Mouse (Mus musculus): ENCODE data around the gene Plcd4.
A peak's percentile ranks its signal among the peaks of the same experiment; 100 is the strongest.
"Not testable (repeated sequence)": the region's sequence is repeated elsewhere in the genome, so short reads cannot be mapped to it uniquely, and the experiment has no call there.

Plcd4 gene

DNA sequence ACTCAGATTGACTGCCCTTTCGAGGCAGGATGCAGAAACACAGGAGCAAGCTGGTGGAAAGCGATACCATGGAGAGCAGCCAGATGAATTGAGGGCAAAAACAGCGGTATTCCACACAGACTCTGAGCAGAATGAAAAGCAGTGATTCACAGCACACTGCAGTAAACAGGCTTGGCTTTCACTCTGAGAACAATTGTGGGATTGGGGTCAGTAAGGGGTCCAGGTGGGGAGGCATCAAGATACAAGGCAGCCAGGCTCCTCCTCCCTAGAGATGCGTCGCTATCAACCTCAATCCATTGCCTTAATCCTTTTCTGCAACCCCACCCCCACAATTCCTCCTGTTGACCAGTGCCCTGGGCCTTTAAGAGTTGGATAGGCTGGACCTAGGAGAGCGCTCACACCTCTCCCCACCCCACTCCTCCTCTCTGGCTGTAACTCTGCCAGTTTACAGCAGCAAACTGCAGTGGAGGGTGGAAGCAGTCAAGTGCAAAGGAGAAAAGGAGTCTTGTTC lies at the start of gene Plcd4:
Plcd4 (plus strand) TSS at position 438 of the 511 bp plus-strand sequence.
- DNase-seq = peak; percentile 18 to 22

DNA sequence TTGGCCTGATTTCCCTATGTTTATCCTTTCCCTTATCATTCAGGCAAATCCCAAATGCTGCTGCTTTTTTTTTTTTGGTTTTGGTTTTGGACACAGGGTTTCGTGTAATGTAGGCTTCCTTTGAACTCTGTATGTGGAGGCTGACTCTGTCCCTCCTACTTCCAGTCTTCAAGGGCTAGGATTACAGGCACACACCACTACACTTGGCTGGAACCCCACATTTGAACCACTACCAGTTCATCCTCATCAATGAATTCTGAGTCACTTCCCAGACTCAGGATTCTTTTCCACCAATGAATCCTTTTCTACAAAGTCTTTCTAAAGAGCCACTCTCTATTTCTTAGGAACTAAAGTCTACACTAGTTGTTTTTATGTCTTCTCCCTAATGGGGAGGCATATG lies 41.6 kb upstream of the Plcd4 start:
- no peak for DNase-seq

DNA sequence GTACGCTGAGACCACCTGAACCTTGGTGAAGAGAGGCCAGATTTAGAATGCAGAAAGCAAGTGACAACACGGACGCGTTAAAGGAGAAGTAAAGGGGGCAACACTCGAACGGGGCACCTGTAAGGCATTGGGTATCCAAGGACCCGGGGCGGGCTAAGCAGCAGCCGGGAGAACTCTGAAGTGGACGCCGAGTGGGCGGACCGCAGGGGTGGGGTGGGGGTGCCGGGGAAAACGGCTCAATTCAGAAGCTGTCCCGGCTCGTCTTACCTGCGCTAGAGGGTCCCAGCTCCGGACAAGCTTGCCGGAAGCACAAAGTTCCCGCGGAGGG lies 37.3 kb upstream of the Plcd4 start:
- no peak for DNase-seq

DNA sequence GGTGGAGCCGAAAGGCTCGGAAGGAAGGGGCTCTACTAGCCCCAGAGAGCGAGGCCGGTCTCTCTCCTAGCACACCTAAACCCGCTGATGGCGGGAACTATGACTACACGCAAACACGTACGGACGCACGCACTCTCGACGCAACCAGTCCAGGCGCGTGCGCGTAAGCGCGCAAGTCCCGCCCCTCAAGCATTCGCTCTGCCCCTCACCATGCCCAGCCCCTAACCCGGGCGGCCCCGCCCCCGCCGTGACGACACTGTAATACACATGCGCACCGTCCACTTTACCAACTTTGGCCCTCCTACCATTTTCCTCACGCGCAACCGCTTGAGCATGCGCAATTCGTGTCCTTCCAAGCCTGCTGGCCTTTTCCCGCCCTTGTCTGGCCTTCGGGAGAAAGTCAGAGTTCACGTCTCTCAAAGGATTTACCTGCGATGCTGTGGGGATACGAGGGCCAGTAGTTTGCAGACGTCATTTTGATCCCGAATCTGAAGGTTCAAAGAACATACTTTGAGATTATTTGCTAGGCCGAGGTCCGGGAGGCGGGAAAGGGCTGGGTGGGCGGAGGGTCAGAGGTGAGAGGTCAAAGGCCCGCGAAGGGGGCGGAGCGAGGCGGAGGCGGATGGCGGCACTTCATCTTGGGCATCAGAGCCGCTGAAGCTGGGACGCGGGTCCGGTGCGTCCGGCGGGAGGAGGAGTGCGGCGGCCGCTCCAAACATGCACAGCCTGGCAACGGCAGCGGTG lies 36.8 kb upstream of the Plcd4 start, which contains the start of gene Cnot9:
Cnot9 (plus strand) TSS at position 338 of the 744 bp plus-strand sequence.
- DNase-seq = peak; percentile 100

DNA sequence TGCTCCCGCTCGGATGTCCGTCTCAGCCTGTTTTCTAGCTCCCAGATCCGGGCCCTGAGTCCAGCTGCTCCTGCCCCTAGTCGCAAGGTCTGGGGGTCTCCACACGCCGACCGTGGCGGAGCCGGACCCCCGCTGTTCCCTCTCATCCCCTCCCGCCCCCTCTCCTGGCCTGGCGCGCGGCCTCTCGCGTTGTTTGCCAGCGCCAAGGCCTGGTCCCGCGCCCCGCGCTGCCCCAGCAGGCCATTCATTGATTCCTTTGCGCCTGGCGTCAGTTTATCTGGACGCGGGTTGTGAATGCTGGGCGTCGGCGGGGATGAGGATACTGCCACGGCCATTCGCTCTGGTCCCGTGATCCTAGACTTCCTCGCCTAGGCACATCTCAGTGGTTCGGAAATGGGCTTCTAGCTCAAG lies 36.2 kb upstream of the Plcd4 start:
- peak in 1 of 2 experiments; percentile 42 for DNase-seq

DNA sequence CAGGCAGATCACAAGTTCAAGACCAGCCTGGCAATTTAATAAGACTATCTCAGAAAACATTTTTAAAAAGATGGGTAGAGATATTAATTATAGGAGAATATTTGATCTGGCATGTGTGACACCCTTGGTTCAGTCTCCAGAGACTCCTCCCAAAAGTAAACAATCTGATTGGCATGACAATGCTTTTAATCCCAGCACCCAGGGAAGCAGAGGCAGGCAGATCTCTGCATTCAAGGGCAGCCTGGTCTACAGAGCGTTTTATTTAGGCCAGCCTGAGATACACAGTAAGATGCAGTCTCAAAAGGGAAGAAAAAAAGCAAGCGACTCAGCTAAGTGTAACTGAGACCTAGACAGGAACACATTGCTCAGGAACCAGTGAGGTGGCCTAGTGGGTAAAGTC lies 34.9 kb upstream of the Plcd4 start:
- no peak for DNase-seq

DNA sequence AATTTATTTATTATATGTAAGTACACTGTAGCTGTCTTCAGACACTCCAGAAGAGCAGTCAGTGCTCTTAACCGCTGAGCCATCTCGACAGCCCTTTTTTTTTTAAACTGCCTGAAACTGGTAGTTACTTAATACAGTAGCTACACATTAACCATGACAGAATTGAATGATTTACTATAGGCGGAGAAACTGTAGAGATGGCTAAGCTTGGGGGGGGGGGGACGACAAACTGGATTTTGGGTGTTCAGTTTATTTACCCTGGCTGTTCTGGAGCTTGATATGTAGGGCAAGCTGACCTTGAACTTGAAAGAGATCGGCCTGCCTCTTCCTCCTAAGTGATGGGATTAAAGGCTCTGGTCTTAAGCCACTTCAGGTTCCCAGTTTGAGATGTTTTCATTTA lies 31.4 kb upstream of the Plcd4 start:
- no peak for DNase-seq

DNA sequence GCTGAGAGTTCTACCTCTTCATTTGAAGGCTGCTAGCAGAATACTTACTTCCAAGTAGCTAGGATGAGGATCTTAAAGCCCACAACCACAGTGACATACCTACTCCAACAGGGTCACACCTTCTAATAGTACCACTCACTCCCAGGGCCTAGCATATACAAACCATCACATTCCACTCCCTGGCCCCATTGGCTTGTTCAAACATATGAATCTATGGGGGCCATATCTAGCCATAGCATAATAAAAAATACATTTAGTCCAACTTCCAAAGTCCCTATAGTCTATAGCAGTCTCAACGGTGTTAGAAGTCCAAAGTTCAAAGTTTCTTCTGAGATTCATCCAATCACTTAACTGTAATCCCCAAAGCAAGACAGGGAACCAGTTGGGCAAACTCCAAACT lies 29.7 kb upstream of the Plcd4 start:
- DNase-seq = not testable (repeated sequence)

DNA sequence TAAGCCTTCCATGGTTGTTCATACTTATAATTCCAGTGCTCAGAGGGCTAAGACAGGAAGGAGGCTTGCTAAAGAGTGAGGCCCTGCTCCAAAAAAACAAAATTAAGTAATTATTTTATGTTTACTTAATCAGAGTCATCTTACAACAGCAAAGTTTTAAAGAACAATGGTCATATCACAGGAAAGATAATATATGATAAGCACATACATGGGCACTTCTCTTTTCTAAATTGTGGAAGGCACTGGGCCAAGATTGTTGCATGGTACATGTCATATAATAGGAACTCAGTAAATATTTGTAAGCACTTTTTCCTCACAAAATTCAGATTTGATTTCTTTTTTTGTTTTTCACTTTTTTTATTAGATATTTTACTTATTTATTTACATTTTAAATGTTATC lies 22.8 kb upstream of the Plcd4 start:
- no peak for DNase-seq

DNA sequence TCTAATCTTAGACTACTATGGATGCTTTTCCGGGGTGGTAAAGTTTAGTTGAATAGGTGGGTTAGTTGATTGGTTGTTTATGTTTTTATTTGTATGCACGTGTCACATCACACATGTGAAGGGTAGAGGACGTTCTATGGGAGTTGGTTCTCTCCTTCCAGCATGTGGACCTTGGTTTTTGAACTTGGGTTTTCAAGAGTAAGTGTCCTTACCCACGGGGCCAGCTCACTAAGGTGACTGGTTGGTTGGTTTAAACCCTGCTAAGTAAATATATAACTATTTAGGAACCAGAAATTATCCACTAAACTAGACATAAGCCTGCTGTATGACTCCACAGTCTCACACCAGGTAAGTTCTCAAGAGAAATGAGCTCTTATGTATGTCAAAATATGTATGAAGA lies 17.9 kb upstream of the Plcd4 start:
- no peak for DNase-seq

DNA sequence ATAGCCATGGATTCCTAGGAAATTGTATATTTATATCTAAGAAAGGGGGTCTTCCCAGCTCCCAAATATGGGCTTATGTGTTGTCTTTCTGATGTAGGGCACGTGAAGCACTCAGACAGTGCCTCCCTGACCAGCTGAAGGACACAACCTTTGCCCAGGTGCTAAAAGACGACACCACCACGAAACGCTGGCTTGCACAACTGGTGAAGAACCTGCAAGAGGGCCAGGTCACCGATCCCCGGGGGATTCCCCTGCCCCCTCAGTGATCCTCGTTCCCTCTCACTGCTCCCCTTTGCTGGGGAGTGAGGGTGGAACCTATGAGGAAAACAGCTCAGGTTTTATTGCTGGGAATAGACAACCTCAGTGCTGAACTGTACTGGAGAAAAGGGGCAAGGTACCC lies 14.1 kb upstream of the Plcd4 start:
- no peak for DNase-seq

DNA sequence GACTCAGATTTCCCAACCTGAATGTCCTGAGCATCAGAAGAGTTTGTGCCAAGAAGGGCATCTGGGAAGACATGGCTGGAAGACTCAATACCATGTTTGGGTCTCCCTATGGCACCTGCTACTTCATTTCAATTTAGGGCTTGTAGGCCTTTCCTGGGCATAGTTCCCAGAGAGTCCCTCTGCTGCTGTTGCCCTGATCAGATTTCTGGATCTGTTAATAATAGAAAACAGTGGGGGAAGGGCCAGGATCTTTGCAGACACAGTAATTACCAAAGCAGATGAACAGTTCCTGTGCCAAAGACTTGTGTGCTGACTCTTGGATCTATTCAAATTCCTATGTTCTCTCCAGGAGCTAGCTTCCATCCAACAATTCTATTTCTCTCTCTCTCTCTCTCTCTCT lies 4.0 kb upstream of the Plcd4 start:
- DNase-seq = no peak

DNA sequence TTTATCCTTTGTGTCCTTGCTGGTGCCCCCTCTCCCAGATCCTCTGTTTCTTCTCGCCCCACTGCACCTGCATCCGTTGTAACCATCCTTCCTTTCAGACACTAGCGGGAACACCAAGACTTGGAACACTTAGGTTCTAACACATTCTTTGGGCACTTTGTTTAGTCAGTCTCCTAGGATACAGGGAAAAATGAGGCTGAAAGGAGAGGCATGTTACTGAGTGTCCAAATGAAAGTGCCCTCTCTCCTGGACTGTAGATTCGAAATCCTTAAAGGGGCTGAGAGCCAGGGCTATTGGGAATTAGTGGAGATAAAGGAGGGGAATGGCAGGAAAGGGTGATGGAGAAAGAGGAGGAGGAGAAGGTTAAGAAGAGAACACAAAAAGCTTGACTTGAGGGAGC lies 1.5 kb downstream of the Plcd4 start, which contains the start of gene Usp37:
Usp37 (minus strand) TSS at position 101 of the 400 bp plus-strand sequence.
- DNase-seq = no peak

DNA sequence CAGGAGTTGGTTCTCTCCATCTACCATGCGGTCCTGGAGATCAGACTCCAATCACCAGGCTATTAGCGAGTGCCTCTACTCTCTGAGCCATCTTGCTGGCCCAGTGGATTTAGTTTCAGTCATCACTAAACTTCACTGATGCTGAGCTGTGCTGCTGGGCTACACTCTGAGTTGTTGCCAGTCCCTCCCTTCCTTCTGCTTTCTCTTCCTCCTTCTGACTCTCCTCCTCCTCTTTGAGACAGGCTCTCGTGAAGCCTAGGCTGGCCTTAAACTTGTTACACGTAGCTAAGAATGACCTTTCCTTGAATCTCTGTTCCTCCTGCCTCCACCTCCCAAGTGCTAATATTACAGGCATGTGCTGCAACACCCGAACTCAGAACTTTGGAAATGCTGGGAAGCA lies 16.4 kb downstream of the Plcd4 start:
- DNase-seq = no peak

DNA sequence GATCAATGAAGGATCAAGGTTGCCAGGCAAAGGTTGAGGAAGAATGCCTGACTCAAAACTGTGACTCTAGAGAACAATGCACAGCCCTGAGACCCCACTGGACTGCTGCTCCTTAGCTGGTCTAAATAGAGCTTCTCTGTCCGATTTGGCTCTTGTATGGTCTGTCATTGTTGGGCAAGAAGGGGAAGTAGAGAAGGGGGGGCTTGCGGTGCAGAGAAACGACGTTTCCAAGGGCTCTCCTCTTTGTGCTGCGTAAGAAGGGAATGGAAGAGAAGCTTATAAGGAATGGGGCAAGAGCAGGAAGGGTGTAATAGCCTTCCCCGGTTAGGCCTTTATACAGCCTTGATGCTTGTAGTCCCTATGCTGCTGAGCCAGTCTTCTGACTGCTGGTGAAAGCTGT lies 23.1 kb downstream of the Plcd4 start:
- DNase-seq = no peak

DNA sequence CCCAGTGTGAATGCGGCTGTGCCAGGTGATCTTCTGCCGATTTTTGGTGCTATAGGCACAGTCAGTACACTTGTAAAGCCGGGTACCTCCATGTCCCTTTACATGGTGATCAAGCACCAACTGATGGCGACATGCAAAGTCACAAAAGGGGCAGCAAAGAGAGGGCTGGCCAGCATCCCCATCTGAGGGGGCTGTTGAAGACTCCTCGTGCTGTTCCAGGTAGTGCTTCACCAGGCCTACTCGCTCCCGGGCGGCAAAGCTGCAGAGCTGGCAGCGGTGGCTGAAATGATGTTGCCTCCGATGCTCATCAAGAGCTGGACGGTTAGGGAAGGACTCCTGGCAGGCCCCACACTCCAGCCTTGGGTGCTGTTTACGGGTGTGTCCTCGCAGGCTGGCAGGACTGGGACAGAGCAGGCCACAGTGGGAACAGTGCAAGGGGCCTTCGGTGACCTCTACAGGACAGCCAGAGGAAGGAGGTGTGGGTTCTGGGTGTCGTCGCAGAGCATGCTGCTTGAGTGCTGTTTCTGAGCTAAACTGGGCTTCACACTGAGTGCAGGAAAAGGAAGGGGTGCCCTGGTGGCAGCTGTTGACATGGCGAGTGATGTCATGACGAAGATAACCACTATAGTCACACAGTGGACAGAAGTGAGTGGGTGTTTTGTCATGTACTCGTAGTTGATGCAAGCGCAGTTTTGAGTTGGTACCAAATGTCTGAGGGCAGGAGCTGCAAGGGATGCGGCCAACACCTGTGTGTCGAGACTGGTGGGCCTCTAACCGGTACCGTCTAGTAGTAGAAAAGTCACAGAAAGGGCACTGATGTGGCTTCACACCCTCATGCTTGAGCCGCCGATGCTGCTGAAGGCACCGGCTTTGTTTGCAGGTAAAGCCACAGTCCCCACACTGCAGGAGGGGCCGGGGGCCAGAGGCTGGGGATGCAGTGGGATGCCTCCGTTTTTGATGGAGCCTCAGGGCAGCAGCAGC lies 27.3 kb downstream of the Plcd4 start:
- DNase-seq = no peak

DNA sequence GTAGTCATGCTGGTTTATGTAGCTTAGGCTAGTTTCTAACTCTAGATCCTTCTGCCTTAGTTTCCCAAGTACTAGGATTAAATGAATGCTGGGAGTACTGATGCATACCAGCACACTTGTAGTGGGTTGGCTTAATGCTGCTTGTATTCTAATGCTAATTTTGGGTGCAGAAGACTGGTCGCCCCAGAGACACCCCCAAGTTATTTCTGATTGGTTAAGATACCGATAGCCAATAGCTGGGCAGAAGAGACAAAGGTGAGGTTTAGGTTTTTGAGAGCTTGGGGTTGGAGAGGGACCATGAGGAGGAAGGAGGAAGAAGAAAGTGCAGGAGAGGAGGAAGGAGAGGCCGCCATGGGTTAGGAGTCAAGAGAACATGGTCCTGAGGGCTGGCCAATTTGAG lies 39.9 kb downstream of the Plcd4 start:
- DNase-seq = no peak

DNA sequence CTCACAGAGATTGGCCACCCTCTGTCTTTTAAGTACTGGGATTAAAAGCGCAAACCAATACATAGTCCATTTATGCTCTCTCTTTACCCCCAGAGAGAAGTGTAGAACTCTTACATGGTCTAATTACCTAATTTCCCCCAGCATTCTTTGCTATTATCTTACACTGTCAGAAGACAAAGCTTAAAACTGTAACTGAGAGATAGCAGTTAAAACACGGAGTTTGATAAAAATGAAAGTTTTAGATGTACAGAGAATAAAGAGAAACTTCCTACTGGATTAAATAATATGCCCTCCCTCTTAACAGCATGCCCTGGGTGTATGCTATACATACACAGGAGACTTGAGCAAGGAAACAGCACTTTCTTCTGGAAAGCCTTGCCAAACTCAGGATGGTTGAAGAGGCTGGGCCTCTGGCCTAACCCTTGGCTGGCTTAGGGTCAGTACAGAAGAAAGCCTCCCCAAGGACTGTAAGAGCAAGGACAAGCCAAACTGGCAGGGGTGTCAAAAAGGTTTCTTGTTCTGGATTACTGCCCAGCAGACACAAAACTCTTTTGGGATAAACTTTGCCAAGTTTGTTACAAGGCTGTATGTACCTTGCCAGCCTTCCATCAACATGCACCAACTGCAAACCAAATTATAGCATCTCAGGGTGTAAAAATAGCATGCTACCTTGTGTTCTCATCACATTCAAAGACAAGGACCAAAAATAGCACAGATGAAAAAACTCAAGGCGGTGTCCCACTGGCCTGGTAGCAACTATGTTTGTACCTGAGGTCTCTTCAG lies 42.1 kb downstream of the Plcd4 start:
- DNase-seq = no peak

DNA sequence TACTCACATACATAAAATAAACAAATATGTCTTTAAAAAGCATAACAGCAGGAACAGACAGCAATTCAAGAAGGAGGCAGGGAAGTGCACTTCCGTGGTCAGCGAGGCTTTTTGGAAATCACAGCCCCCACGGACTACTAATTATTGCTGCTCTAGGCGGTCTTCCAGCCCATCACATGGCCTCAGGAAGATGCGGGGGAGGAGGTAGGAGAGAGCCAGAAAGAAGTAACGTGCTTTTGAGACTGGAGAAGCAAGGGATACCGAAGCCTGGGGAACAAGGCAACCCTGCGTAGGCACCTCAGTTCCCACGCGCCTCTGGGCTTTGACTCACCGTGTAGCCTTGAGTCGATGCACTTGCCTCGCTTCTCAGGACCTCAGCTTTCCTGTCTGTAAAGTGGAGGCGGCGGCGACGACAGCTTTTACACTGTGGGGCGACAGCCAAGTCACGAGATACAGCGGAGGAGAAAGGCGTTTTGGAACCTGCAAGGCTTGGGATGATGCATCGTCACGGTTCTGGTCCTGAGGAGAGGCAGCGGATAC lies 44.6 kb downstream of the Plcd4 start:
- DNase-seq = peak in 1 of 2 experiments; percentile 14

DNA sequence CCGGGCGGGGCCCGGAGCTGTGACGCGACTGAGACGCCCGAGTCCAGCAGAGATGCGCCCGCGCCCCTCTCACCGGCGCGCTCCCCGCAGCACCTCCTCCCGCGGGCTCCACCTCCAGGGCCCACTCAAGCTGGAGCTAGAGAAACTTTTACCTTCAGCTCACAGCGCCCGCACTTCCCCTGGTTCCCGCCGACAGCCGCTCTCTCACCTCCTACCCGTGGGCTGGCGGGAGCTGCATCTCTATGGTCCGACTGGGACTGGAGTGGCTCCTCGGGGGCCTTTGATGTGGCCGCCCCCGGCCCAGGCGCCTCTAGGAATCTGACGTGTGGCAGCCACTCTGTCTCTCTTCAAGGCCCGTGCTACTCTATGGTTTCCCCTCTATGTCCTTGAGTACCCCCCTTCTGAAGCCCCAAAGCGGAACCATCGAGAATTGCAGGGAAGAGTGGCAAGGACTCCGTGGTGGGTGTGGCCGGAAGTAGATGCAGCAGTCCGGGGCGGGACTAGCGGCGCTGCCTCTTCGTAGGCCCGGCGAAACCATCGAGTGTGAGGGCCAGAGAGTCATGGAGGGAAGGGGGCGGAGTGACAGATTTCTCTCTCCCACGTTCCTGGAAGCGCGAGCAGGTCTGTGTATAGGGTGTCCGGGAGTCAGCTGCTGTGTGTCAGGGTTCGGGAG lies 45.2 kb downstream of the Plcd4 start, which contains the start of the genes Zfp142 and Bcs1l:
Zfp142 (minus strand) TSS at position 474 of the 673 bp plus-strand sequence.
Bcs1l (plus strand) TSS at position 517 of the 673 bp plus-strand sequence.
- DNase-seq = peak; percentile 99

DNA sequence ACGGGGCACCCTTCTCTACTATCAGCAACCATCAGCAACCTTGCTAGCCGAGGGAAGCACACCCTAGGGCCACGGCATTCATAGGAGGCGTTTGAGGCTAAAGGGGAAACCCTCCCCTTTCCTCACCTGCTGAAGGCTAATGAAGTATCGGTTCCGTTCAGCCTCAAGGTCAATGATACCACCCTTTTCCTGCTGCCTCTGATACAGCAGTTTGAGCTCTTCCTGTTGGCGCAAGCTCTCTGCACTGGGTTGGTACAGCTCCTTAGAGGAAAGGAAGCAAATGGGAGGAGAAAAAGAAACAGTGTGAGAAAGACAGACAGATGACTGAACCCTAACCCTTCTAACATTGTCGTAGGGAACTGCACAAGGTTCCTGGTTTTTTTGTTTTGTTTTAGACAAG lies 51.7 kb downstream of the Plcd4 start:
- DNase-seq = no peak

All from lung, adult 18-20 months (tissue).